Mouse (Mus musculus) stomach, adult 2 months (tissue): ENCODE data around the gene Olfr870. TPM values are rescaled to one million over a fixed set of nuclear protein-coding genes. Genes with fewer than 3 reads are reported as not detected.

Experiments used
- polyA plus RNA-seq: library from polyadenylated mRNA; depleted of rRNA; stranded (reverse); fragments of >200 nt; gene quantifications from 2 replicates; pipeline ENCODE4 v1.2.3, GENCODE M21; 2012; rRNA removed

The Olfr870 gene
- polyA plus RNA-seq, result not detected in 2 replicates

GRCm38 (mm10) chr9:20173957-20174356 lies at the start of gene Olfr870:
Olfr870 (minus strand) TSS chr9:20174057.

DNA sequence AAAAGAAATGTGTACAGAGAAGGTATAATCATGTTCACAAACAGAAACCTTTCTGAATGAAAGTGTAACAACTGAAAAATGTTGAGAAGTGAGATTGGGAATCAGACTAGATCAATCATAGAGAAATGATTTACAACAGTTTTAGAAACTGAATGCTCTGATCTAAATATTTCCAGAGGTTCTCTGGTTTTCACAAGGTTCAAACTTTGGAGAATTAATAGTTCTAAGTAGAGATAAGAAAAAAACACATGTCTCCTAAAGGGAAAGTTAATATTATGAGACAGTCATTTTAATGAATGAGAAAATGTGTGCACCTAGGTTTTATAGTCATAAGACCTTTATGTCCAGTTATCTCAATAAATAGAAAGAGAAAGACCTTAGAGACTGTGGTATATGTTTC lies 38.0 kb upstream of the Olfr870 start, which contains the start of gene Olfr871:
Olfr871 (plus strand) TSS at position 301 of the 400 bp plus-strand sequence.

DNA sequence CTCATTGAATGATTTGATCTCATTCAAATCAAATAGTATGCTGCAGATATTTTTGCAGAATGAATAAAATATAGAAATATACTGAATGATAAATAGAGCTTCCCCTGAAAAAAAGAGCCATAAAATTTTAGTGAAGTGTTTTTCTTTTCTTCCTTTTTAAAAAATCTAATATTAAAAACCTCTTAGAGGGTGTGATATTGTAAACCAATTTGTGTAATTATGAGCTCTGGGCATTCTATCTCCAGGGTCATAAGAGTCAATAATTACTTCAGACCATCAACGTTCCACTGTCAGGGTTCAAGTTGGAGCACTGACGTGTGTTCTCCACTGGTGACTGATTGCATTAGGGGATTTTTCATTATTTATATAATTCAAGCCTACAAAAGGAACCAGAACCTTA lies 45.1 kb downstream of the Olfr870 start, which contains the start of gene Olfr869:
Olfr869 (plus strand) TSS at position 301 of the 400 bp plus-strand sequence.

Other genes starting within 250 kb of the Olfr870 start
- gene Olfr866, start 146.0 kb downstream of the Olfr870 start, polyA plus RNA-seq, result not detected in 2 replicates
- not detected in 2 replicates for gene Olfr867, start 116.5 kb downstream of the Olfr870 start, polyA plus RNA-seq
- gene Olfr868, start 75.4 kb downstream of the Olfr870 start, polyA plus RNA-seq, result not detected in 2 replicates
- gene Olfr869, start 45.0 kb downstream of the Olfr870 start, polyA plus RNA-seq, result not detected in 2 replicates
- not detected in 2 replicates for gene Olfr871, start 38.1 kb upstream of the Olfr870 start, polyA plus RNA-seq
- gene Olfr872, start 63.1 kb upstream of the Olfr870 start, polyA plus RNA-seq, result not detected in 2 replicates
- not detected in 2 replicates for gene Olfr39, start 108.3 kb upstream of the Olfr870 start, polyA plus RNA-seq
- not detected in 2 replicates for gene Olfr873, start 124.5 kb upstream of the Olfr870 start, polyA plus RNA-seq
- gene Olfr18, start 162.0 kb upstream of the Olfr870 start, polyA plus RNA-seq, result not detected in 2 replicates
- 1.00 and 1.2 TPM in 2 replicates for gene Zfp560, start 211.1 kb upstream of the Olfr870 start, polyA plus RNA-seq